Mouse (Mus musculus) ES-CJ7 (cell line): Measurements from ENCODE around the gene Gm10972.
"Not testable (repeated sequence)": the region's sequence is repeated elsewhere in the genome, so short reads cannot be mapped to it uniquely, and the experiment has no call there.

ENCODE experiments used
- DNase-seq: peaks from one replicate; pipeline ENCODE4 v3.0.0; 2011; ENCODE audit warnings: low read depth, low spot score

Gene Gm10972

DNA sequence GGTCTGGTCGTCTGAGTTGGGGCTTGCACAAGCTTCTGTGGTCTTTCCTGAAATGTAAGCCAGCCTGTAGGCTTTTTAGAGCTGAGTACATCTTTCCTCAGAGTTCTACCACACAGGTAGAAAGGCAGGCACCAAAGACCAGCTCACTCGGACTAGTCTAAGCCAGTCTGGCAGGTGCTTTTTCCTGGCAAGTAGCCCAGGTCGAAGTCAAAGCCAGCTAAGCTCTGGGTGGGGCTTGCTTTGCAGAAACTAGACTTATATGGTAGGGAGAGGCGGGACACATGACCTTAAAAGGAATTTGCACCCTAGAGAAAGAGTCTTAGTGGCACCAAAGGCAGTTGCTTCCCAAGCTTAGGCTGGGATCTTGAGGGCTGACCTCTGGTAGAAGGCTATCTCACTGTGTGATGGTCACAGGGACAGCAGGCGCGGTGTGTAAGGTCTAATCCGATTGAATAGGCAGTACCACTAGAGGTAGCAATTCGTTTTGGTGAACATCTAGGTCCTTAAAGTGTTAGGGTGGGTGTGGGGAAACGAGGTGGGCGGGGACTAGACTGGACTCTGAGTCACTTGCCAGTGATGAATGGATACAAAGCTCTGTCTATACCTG lies 16.3 kb downstream of the Gm10972 start:
- DNase-seq, result peak; percentile 71

DNA sequence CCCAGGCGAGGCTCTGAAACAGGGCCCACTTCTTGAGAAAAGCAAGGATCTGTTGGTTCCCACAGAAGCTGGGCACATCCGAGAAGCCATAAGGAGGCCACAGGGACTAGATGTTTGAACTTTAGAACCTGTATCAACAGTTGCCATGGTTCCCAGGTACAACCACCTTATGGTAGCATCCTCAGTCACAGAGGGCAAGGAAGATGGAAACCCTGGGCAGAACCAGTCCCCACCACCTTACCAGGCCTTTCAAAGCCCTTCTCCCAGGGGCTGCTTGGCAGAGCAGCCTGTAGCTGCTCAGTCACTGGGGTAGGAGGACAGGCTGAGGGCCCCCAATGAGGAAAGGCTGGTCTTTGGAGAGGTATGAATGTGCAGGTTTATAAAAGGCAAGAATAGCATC lies 17.9 kb downstream of the Gm10972 start:
- DNase-seq, result not testable (repeated sequence)

DNA sequence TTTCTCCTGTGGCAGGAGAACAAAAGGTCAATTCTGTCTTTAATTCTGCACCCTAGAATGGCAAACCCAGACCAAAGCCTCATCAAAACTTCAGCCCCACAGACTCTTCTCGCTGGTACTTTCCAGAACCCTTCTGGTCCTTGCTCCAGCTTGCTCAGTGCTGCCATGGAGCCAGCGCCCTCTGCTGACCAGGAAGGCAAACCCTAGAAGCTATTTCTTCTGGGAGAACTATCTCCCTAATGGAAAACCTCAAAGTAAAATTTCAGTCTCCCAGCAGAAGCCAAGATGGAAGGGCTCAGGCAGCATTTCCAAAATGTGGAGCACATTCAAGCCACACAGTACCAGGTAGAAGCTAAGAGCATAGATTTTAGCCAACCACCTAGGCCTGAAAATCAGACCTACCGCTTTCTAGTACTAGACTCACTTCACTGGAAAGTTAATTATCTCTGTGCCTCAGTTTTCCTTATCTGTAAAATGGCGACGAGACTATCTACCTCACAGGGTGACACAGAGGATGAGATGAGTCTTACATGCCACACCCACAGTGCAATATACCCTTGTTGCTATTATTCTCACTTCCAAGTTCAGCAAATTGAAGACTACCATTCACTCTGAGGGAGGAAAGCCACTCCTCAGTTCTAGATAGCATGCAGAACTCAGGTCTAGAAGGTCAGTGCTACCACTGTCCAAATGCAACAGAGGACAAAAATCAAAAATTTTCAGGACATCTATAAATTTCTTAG lies 22.3 kb downstream of the Gm10972 start:
- not testable (repeated sequence) for DNase-seq

DNA sequence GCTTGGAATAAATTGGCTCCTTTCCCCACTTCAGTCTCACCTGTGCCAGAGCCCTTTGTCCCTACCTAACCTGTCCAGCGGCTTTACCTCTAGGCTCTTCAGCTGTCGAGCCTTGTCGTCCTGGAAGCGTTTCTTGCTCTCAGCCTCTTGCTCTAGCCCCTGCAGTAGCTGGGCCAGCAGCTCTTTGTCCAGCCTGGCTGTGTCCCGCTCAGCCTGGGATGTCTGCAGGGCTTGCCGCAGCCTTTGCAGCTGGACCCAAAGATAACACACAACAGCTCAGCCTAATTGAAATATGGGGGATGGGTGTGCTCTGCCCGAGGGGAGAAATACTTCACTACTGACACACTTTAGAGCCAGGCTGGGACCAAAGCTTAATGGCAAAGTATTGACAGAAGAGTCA lies 23.0 kb downstream of the Gm10972 start:
- not testable (repeated sequence) for DNase-seq

- DNase-seq, result not testable (repeated sequence)
Observed at GRCm38 (mm10) chr3:94675101-94675500, 32.2 kb downstream of the Gm10972 start.

GRCm38 (mm10) chr3:94679351-94679841 lies 36.5 kb downstream of the Gm10972 start:
- DNase-seq, result no peak

DNA sequence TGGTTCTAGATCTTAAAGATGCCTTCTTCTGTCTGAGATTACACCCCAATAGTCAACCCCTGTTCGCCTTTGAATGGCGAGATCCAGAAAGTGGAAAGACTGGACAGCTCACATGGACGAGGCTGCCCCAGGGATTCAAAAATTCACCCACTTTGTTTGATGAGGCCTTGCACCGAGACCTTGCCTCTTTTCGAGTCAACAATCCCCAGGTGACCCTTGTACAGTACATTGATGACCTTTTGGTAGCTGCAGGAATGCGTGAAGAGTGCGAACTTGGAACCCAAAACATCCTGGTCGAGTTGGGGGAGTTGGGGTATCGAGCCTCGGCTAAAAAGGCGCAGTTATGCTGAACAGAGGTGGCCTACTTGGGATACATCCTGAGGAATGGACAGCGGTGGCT lies 37.1 kb downstream of the Gm10972 start:
- not testable (repeated sequence) for DNase-seq

GRCm38 (mm10) chr3:94680783-94681182 lies 37.9 kb downstream of the Gm10972 start:
- no peak for DNase-seq

DNA sequence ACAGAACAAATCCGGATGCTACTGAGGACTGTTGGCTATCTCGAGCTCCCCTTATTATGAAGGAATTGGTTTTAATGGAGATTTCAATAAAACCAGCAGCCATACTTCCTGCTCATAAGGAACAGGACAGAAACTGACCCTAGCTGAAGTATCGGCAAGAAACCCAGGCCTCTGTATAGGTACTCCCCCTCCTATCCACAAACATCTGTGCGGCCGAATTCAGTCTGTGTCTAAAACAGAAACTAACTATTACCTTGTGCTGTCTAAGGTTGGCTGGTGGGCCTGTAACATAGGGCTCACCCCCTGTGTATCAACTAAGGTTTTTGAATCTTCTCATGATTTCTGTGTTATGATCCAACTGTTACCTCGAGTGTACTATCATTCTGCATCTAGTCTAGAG lies 40.7 kb downstream of the Gm10972 start:
- DNase-seq, result no peak

- not testable (repeated sequence) for DNase-seq
Observed at GRCm38 (mm10) chr3:94685989-94686772, 43.3 kb downstream of the Gm10972 start.

GRCm38 (mm10) chr3:94688698-94689097 lies 45.8 kb downstream of the Gm10972 start:
- DNase-seq, result not testable (repeated sequence)

DNA sequence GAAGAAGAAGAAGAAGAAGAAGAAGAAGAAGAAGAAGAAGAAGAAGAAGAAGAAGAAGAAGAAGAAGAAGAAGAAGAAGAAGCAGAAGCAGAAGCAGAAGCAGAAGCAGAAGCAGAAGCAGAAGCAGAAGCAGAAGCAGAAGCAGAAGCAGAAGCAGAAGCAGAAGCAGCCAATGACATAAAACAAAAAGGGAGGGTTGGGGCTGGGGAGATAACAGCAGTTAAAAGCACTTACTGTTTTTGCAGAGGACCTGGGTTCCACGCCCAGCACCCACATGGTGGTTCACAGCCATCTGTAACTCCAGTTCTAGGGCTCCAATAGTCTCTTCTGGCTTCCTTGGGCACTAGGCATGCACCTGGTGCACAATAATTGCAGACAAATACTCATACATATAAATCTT lies 46.3 kb downstream of the Gm10972 start:
- DNase-seq, result not testable (repeated sequence)

DNA sequence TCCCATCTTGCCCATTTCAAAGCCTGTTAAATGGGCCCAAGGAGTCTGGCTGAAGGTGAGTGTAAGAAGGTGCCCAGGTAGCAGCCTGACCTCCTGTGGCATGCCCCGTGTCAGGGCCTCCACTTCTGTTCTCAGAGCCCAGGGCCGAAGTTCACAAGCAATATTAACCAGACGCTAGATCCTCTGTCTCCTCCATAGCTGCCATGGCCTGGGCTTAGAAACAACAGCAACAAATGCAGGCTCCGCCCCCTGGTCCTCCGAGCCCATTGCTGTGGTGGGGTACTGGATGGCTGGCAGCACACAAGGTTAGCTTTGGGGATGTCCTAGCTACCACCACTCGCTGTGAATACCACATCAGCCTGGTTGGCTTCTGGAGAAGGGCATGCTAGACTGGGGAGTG lies 47.2 kb downstream of the Gm10972 start:
- DNase-seq, result not testable (repeated sequence)

GRCm38 (mm10) chr3:94690616-94691247 lies 47.8 kb downstream of the Gm10972 start:
- no peak for DNase-seq

GRCm38 (mm10) chr3:94691694-94692093 lies 48.8 kb downstream of the Gm10972 start:
- not testable (repeated sequence) for DNase-seq
